Mouse (Mus musculus) kidney, embryonic 16.5 days (tissue): Measurements from ENCODE around the gene Mapk14. TPM values are rescaled to one million over a fixed set of nuclear protein-coding genes. Genes with fewer than 3 reads are reported as not detected.

Source experiments
- ATAC-seq: fragments of 200-750 bp; cut with Nextera tagmentation; 2 replicates; pipeline ENCODE4 v1.8.0; 2017; ENCODE audit warnings: moderate TSS enrichment; ENCODE audit not compliant: low FRiP score, low TSS enrichment
- H3K27ac ChIP-seq: fragments of 300-500 bp; sonication (generic); 2 replicates; pipeline ENCODE4 v1.5.1; 2014; ENCODE audit warnings: low read length
- H3K27me3 ChIP-seq: fragments of 300-500 bp; sonication (generic); 2 replicates; pipeline ENCODE4 v1.6.1; 2014; ENCODE audit warnings: low read length, control low read depth, mixed read lengths; ENCODE audit not compliant: insufficient read depth
- H3K36me3 ChIP-seq: fragments of 300-500 bp; sonication (generic); 2 replicates; pipeline ENCODE4 v1.6.1; 2014; ENCODE audit warnings: low read length, control low read depth, mixed read lengths; ENCODE audit not compliant: insufficient read depth
- H3K4me1 ChIP-seq: fragments of 300-500 bp; sonication (generic); 2 replicates; pipeline ENCODE4 v1.6.1; 2014; ENCODE audit warnings: low read length, control low read depth, mixed read lengths; ENCODE audit not compliant: insufficient read depth
- H3K4me2 ChIP-seq: fragments of 300-500 bp; sonication (generic); replicated peaks from 2 replicates; pipeline ENCODE4 v1.6.1; 2014; ENCODE audit warnings: low read depth, low read length
- H3K4me3 ChIP-seq: fragments of 300-500 bp; sonication (generic); 2 replicates; pipeline ENCODE4 v1.5.1; 2014; ENCODE audit warnings: mild to moderate bottlenecking, low read length
- H3K9ac ChIP-seq: fragments of 300-500 bp; sonication (generic); replicated peaks from 2 replicates; pipeline ENCODE4 v1.6.1; 2014; ENCODE audit warnings: low read length
- H3K9me3 ChIP-seq: fragments of 300-500 bp; sonication (generic); 2 replicates; pipeline ENCODE4 v1.6.1; 2016; ENCODE audit warnings: low read length, control low read depth
- WGBS: fragments of 180-500 bp; shearing (Covaris S2); extraction: QIAGEN DNeasy Blood & Tissue Kit; methylation state at CpG from one replicate; pipeline ENCODE4 v1.1.7; 2014; 5-methylcytosine and 5-hydroxymethylcytosine counted together
- polyA plus RNA-seq: library from polyadenylated mRNA; unstranded; fragments of >200 nt; fragmentation: Nextera tagmentation; extraction: Ambion mirVana; gene quantifications from 2 replicates; pipeline ENCODE4 v1.2.1, GENCODE M21; 2015

Gene Mapk14
- polyA plus RNA-seq, 1 experiment from 2014 or later, result 42.6 TPM

- H3K9ac ChIP-seq, result no peak overlapping the region
These were observed 6.4 kb downstream of the Mapk14 start for GRCm38 (mm10) chr17:28697290-28698195.

DNA sequence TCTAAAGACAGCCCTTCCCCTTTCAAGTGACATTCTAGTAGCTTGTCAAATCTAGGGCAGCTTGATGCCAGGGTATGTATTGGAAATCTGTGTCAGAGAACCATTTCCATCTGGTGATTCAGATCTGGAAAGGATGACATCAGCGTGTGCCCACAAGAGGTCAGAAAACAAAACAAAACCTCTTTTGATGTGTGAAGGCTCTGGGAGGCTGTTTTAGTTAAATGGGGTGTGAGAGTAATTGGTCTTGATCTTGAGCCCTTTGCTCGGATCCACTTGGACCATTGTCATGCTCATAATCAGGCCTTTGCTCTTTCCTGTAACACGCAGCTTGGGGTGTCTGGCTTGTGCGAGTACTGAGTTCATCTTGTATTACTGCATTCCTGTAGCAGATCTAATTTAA, 7.1 kb downstream of the Mapk14 start:
- no peak overlapping the region for H3K9ac ChIP-seq
- H3K27ac ChIP-seq, result no peak overlapping the region
- H3K4me1 ChIP-seq, result peaks cover 41% of the 10 kb centered on the region

More at GRCm38 (mm10) chr17:28697290-28698195, 6.4 kb downstream of the Mapk14 start:
- no peak for ATAC-seq
- WGBS, result 74% methylated on average over 13 of the region's 13 CpGs
- H3K4me2 ChIP-seq, result no peak overlapping the region
- H3K27me3 ChIP-seq, result no peaks in the 10 kb centered on the region
- no peak overlapping the region for H3K4me3 ChIP-seq
- H3K9me3 ChIP-seq, result no peaks in the 10 kb centered on the region
- no peak overlapping the region for H3K27ac ChIP-seq
- H3K36me3 ChIP-seq, result no peaks in the 10 kb centered on the region
- peaks cover 42% of the 10 kb centered on the region for H3K4me1 ChIP-seq

GRCm38 (mm10) chr17:28698672-28699071, 7.5 kb downstream of the Mapk14 start:
- ATAC-seq, result no peak
- WGBS, result 84% methylated on average over 2 of the region's 2 CpGs
- no peak overlapping the region for H3K4me2 ChIP-seq
- H3K27ac ChIP-seq, result no peak overlapping the region
- no peaks in the 10 kb centered on the region for H3K9me3 ChIP-seq
- peaks cover 36% of the 10 kb centered on the region for H3K4me1 ChIP-seq
- no peak overlapping the region for H3K9ac ChIP-seq
- no peaks in the 10 kb centered on the region for H3K36me3 ChIP-seq
- no peak overlapping the region for H3K4me3 ChIP-seq
- H3K27me3 ChIP-seq, result no peaks in the 10 kb centered on the region

More for the DNA sequence above, 7.1 kb downstream of the Mapk14 start:
- no peaks in the 10 kb centered on the region for H3K9me3 ChIP-seq
- WGBS, result 45% methylated on average over 4 of the region's 4 CpGs
- no peak overlapping the region for H3K4me2 ChIP-seq
- H3K36me3 ChIP-seq, result no peaks in the 10 kb centered on the region
- H3K27me3 ChIP-seq, result no peaks in the 10 kb centered on the region
- ATAC-seq, result no peak
- H3K4me3 ChIP-seq, result no peak overlapping the region

GRCm38 (mm10) chr17:28699789-28700188, 8.7 kb downstream of the Mapk14 start:
- Histone ChIP-seq H3K4me2 (no peak overlapping the region), H3K27ac (no peak overlapping the region), H3K36me3 (no peaks in the 10 kb centered on the region), H3K9ac (no peak overlapping the region), H3K27me3 (no peaks in the 10 kb centered on the region), H3K4me3 (no peak overlapping the region), H3K9me3 (no peaks in the 10 kb centered on the region), H3K4me1 (peaks cover 35% of the 10 kb centered on the region)
- 84% methylated on average over 7 of the region's 7 CpGs for WGBS
- ATAC-seq, result no peak

GRCm38 (mm10) chr17:28701171-28701570, 10.0 kb downstream of the Mapk14 start:
- H3K9ac ChIP-seq, result no peak overlapping the region
- H3K4me1 ChIP-seq, result peaks cover 30% of the 10 kb centered on the region
- no peaks in the 10 kb centered on the region for H3K9me3 ChIP-seq
- no peaks in the 10 kb centered on the region for H3K36me3 ChIP-seq
- WGBS, result 96% methylated on average over 4 of the region's 4 CpGs
- no peak overlapping the region for H3K27ac ChIP-seq
- H3K4me2 ChIP-seq, result no peak overlapping the region
- H3K4me3 ChIP-seq, result no peak overlapping the region
- H3K27me3 ChIP-seq, result no peaks in the 10 kb centered on the region
- no peak for ATAC-seq

DNA sequence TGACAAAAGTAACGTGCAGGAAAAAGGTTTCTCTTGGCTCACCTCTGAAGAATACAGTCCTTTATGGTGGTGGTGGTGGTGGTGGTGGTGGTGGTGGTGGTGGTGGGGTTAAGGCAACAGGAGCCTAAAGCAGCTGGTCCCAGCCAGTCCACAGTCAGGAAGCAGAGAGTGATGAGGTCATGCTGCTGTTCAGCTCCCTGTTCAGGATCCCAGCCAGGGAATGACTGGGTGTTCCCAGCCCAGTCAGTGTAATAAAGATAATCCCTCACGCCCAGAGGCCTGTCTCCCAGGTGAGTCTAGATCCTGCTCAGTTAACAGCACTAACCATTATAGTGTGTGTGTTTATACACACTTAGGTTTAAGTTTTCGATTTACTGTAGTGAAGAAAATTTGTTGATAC, 10.6 kb downstream of the Mapk14 start:
- no peaks in the 10 kb centered on the region for H3K36me3 ChIP-seq
- peaks cover 24% of the 10 kb centered on the region for H3K4me1 ChIP-seq
- no peak overlapping the region for H3K9ac ChIP-seq
- no peak for ATAC-seq
- no peaks in the 10 kb centered on the region for H3K27me3 ChIP-seq
- no peak overlapping the region for H3K4me3 ChIP-seq
- H3K4me2 ChIP-seq, result no peak overlapping the region
- H3K27ac ChIP-seq, result no peak overlapping the region
- 83% methylated on average over 3 of the region's 3 CpGs for WGBS
- no peaks in the 10 kb centered on the region for H3K9me3 ChIP-seq

DNA sequence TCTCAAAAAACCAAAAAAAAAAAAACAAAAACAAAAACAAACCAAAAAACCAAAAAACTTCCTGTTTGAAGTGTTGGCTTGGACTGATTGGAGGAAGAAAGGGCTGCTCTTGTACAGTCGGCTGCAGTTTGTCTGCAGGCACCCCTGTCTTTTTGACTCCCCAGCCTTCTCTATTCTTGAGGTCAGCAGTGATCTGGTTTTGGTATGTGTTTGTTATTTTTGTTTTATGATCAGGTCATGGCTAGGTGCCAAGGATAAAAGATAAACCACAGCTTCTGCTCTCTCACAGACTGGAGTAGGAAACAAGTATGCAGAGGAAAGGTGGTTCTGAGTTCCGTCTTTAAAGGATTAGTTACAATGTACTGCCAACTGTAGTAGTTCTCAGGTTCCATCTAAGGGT, 11.5 kb downstream of the Mapk14 start:
- no peak overlapping the region for H3K27ac ChIP-seq
- ATAC-seq, result no peak
- no peaks in the 10 kb centered on the region for H3K27me3 ChIP-seq
- 38% methylated on average over 2 of the region's 2 CpGs for WGBS
- no peak overlapping the region for H3K4me2 ChIP-seq
- peaks cover 21% of the 10 kb centered on the region for H3K4me1 ChIP-seq
- no peaks in the 10 kb centered on the region for H3K36me3 ChIP-seq
- H3K9ac ChIP-seq, result no peak overlapping the region
- no peaks in the 10 kb centered on the region for H3K9me3 ChIP-seq
- H3K4me3 ChIP-seq, result no peak overlapping the region

- Histone ChIP-seq H3K9me3 (no peaks in the 10 kb centered on the region), H3K4me2 (no peak overlapping the region), H3K9ac (no peak overlapping the region), H3K4me3 (no peak overlapping the region), H3K4me1 (peaks cover 28% of the 10 kb centered on the region), H3K36me3 (no peaks in the 10 kb centered on the region), H3K27me3 (no peaks in the 10 kb centered on the region), H3K27ac (no peak overlapping the region)
- WGBS, result 53% methylated on average over 1 of the region's 1 CpGs
- ATAC-seq, result no peak
These were observed 15.6 kb downstream of the Mapk14 start for GRCm38 (mm10) chr17:28706697-28707096.

- ATAC-seq, result no peak
- Histone ChIP-seq H3K9ac (no peak overlapping the region), H3K4me3 (no peak overlapping the region), H3K27ac (no peak overlapping the region), H3K4me1 (peaks cover 33% of the 10 kb centered on the region), H3K36me3 (no peaks in the 10 kb centered on the region), H3K4me2 (no peak overlapping the region), H3K27me3 (no peaks in the 10 kb centered on the region), H3K9me3 (no peaks in the 10 kb centered on the region)
- WGBS, result 93% methylated on average over 3 of the region's 3 CpGs
These were observed 16.1 kb downstream of the Mapk14 start for GRCm38 (mm10) chr17:28707136-28707627.

- no peak overlapping the region for H3K4me2 ChIP-seq
- H3K27ac ChIP-seq, result no peak overlapping the region
- no peaks in the 10 kb centered on the region for H3K27me3 ChIP-seq
- 80% methylated on average over 2 of the region's 2 CpGs for WGBS
- H3K36me3 ChIP-seq, result no peaks in the 10 kb centered on the region
- no peak overlapping the region for H3K9ac ChIP-seq
- H3K4me3 ChIP-seq, result no peak overlapping the region
- no peak for ATAC-seq
- no peaks in the 10 kb centered on the region for H3K9me3 ChIP-seq
- H3K4me1 ChIP-seq, result peaks cover 32% of the 10 kb centered on the region
These were observed 16.7 kb downstream of the Mapk14 start for GRCm38 (mm10) chr17:28707816-28708215.
